Comparison of ENCODE assay signal across 27 mouse cellular contexts in the genomic region with DNA sequence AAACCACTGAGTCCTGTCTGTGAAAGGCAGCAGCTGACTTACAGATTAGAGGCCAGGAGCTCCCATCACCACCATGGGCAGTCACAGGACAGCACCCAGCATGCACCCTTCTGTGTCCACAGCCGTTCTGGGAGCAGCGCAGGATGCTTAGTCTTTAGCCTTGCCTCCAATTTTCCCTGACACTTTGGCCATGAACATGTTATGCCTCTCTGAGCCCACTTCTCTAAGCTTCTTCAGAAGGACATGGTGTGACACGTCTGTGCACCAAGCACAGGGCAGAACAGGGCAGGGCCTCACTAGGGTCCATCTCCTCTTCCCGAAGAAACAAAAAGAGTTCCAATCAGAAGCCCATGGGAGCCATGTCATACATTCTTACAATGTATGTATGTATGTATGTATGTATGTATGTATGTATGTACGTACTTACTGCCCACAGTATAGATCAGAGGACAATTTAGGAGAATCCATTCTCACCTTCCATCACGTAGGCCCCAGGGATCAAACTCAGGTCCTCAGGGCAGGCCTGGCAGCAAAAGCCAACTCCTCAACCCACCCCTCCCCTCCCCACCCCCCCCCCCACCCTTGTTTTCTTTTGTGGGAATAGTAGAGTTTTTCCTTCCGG. TPM values are rescaled to one million over a fixed set of nuclear protein-coding genes. Genes with fewer than 3 reads are reported as not detected.
DNase-seq lines count a peak whose midpoint lies in the region; ATAC-seq and TF ChIP-seq lines count a peak whose summit lies in the region.
"Had no signal": no experiment of that assay in that cellular context is flagged by ENCODE, and none has a peak within 500 bp of the region (broad histone marks: within the 10 kb centered on the region; RNA-seq: fewer than 3 reads in every experiment).

No protein-coding gene starts in this region.

- H3K9me3 ChIP-seq in heart, embryonic 14.5 days (ENCODE audit: control insufficient read depth, low read length): no peaks in the 10 kb centered on the region
- H3K9me3 ChIP-seq in intestine, postnatal 0 days (ENCODE audit: control insufficient read depth): no peaks in the 10 kb centered on the region
- H3K9me3 ChIP-seq: forebrain, embryonic 13.5 days; G1E; hindbrain, embryonic 13.5 days; limb, embryonic 12.5 days; midbrain, embryonic 15.5 days; neural tube, embryonic 15.5 days; stomach, embryonic 15.5 days had no signal

- peaks cover 26 to 49% of the 10 kb centered on the region in 2 experiments for H3K4me1 ChIP-seq in heart, embryonic 14.5 days (ENCODE audit: control insufficient read depth in 2 of 2, insufficient read depth in 2 of 2, low read length in 2 of 2)
- peaks cover 3% of the 10 kb centered on the region; the same call in 1 of the 2 replicates for H3K4me1 ChIP-seq in brown adipose tissue, adult 24 weeks (ENCODE audit: control insufficient read depth, insufficient read depth, insufficient read length, low read length)
- H3K4me1 ChIP-seq in intestine, postnatal 0 days (replicated peaks; ENCODE audit: control insufficient read depth, insufficient read depth, low read length): peaks cover 3% of the 10 kb centered on the region
- H3K4me1 ChIP-seq: forebrain, embryonic 13.5 days; hindbrain, embryonic 13.5 days; limb, embryonic 12.5 days; midbrain, embryonic 15.5 days; neural tube, embryonic 15.5 days; stomach, embryonic 15.5 days had no signal

- no peak overlapping the region for H3K9ac ChIP-seq in heart, embryonic 14.5 days (ENCODE audit: low read length)
- H3K9ac ChIP-seq in intestine, postnatal 0 days (ENCODE audit: low read depth, low read length): no peak overlapping the region
- H3K9ac ChIP-seq: forebrain, embryonic 13.5 days; hindbrain, embryonic 13.5 days; limb, embryonic 12.5 days; liver, embryonic 14.5 days; midbrain, embryonic 15.5 days; neural tube, embryonic 15.5 days; stomach, embryonic 15.5 days had no signal

- intact Hi-C loops in gastrocnemius, adult 2 months (cut with DNase I): no loop called here
- intact Hi-C loops in heart, postnatal 10 days (cut with DNase I): no loop called here

- 68% methylated on average over 7 of the region's 7 CpGs for WGBS in heart, embryonic 14.5 days
- WGBS in intestine, postnatal 0 days: 72% methylated on average over 7 of the region's 7 CpGs

- H3K27me3 ChIP-seq in heart, embryonic 14.5 days (ENCODE audit: control insufficient read depth, insufficient read depth, low read length): no peaks in the 10 kb centered on the region
- H3K27me3 ChIP-seq in intestine, postnatal 0 days (replicated peaks; ENCODE audit: control insufficient read depth, insufficient read depth, low read length): no peaks in the 10 kb centered on the region
- H3K27me3 ChIP-seq: forebrain, embryonic 13.5 days; hindbrain, embryonic 13.5 days; limb, embryonic 12.5 days; midbrain, embryonic 15.5 days; neural tube, embryonic 15.5 days; stomach, embryonic 15.5 days had no signal

- TF ChIP-seq CTCF in gastrocnemius, adult 2 months (IDR thresholded peaks at IDR 0.05): no peak
- no peak for TF ChIP-seq CTCF in intestine, postnatal 0 days (IDR thresholded peaks at IDR 0.05; ENCODE audit: low read depth)

- DNase-seq in gastrocnemius, adult 2 months: no peak
- DNase-seq in gastrocnemius, postnatal 4 days (ENCODE audit: low spot score in 2 of 2): no peak
- no peak for DNase-seq in heart, postnatal 10 days
- no peak for DNase-seq in spleen, adult 18-20 months
- no peak for DNase-seq in frontal cortex, postnatal 14 days (ENCODE audit: low spot score in 2 of 2)
- DNase-seq: adrenal gland, postnatal 14 days; cerebellum, adult 11 months; cerebellum, postnatal 25 days; gastrocnemius, postnatal 36 days; kidney, adult 11 months had no signal

- no peak overlapping the region for H3K4me2 ChIP-seq in heart, embryonic 14.5 days (ENCODE audit: low read length)
- no peak overlapping the region for H3K4me2 ChIP-seq in intestine, postnatal 0 days (replicated peaks; ENCODE audit: low read depth)
- H3K4me2 ChIP-seq: forebrain, embryonic 13.5 days; hindbrain, embryonic 13.5 days; limb, embryonic 12.5 days; midbrain, embryonic 15.5 days; neural tube, embryonic 15.5 days; stomach, embryonic 15.5 days had no signal

- peaks cover 50% of the 10 kb centered on the region for H3K36me3 ChIP-seq in heart, embryonic 14.5 days (ENCODE audit: control insufficient read depth, insufficient read depth, low read length)
- peaks cover 14% of the 10 kb centered on the region for H3K36me3 ChIP-seq in intestine, postnatal 0 days (ENCODE audit: control insufficient read depth, insufficient read depth)
- H3K36me3 ChIP-seq: G1E; hindbrain, embryonic 13.5 days; limb, embryonic 12.5 days; midbrain, embryonic 15.5 days; neural tube, embryonic 15.5 days had no signal

- H3K4me3 ChIP-seq in gastrocnemius, adult 2 months: no peak overlapping the region
- H3K4me3 ChIP-seq in heart, embryonic 14.5 days (ENCODE audit: control insufficient read depth in 1 of 2, insufficient read depth in 1 of 2, low read depth in 1 of 2, low read length in 2 of 2): no peak overlapping the region
- H3K4me3 ChIP-seq in brown adipose tissue, adult 24 weeks (ENCODE audit: insufficient read depth, low read depth, low read length): no peak overlapping the region
- no peak overlapping the region for H3K4me3 ChIP-seq in intestine, postnatal 0 days (ENCODE audit: low read depth, low read length)
- H3K4me3 ChIP-seq: forebrain, embryonic 13.5 days; hindbrain, embryonic 13.5 days; limb, embryonic 12.5 days; midbrain, embryonic 15.5 days; neural tube, embryonic 15.5 days; stomach, embryonic 15.5 days had no signal

- no peak for ATAC-seq in heart, embryonic 14.5 days (ENCODE audit: insufficient number of reproducible peaks, insufficient read depth, low FRiP score, low read depth)
- peak; percentile 41 for ATAC-seq in intestine, postnatal 0 days
- ATAC-seq: activated CD4-positive, CD25-positive, alpha-beta regulatory T cell, adult 4 months; forebrain, embryonic 13.5 days; midbrain, embryonic 15.5 days had no signal

- peak overlapping the region; percentile 78 for H3K27ac ChIP-seq in gastrocnemius, adult 2 months
- H3K27ac ChIP-seq in heart, embryonic 14.5 days (replicated peaks in 1 of 2; ENCODE audit: control insufficient read depth in 1 of 2, insufficient read depth in 1 of 2, low read depth in 2 of 2, low read length in 2 of 2): peak overlapping the region; percentile 12 to 47; a peak in 2 of 4 replicates
- H3K27ac ChIP-seq in brown adipose tissue, adult 24 weeks (replicated peaks; ENCODE audit: low read depth, low read length): peak overlapping the region; percentile 34; the same call in 1 of the 2 replicates
- H3K27ac ChIP-seq in intestine, postnatal 0 days (ENCODE audit: low read depth, low read length): peak overlapping the region; percentile 74
- H3K27ac ChIP-seq: forebrain, embryonic 13.5 days; hindbrain, embryonic 13.5 days; limb, embryonic 12.5 days; liver, embryonic 14.5 days; macrophage; midbrain, embryonic 15.5 days; neural tube, embryonic 15.5 days; stomach, embryonic 15.5 days had no signal

RNA-seq across cellular contexts. Expression of gene Pdlim1, which starts 24.9 kb away (rescaled TPM):
- 100 to 1,000 TPM in 1 of 2 experiments, 10 to 100 TPM in 1; 70.8 to 292 TPM for total RNA-seq in gastrocnemius, adult 2 months (2021)
- total RNA-seq in gastrocnemius, postnatal 4 days (2021): 100 to 1,000 TPM; 219 to 227 TPM
- polyA plus RNA-seq in heart, embryonic 14.5 days (2014; fragmentation: Nextera tagmentation; extraction: Ambion mirVana): 266 and 278 TPM in 2 replicates
- total RNA-seq in heart, postnatal 10 days (2021): 100 to 1,000 TPM; 235 to 249 TPM
- polyA plus RNA-seq in brown adipose tissue, adult 24 weeks (2012; ENCODE audit: insufficient read depth, insufficient read length, missing spikeins): 14.0 and 20.5 TPM in 2 replicates
- 167 and 175 TPM in 2 replicates for polyA plus RNA-seq in intestine, postnatal 0 days (2015; fragmentation: Nextera tagmentation; extraction: Ambion mirVana)
- polyA plus RNA-seq: G1E had no signal

RNA-seq across cellular contexts. Expression of gene Cyp2c70, which starts 59.6 kb away (rescaled TPM):
- total RNA-seq in gastrocnemius, adult 2 months (2021): not detected
- under 1 TPM; 0.32 to 0.70 TPM for total RNA-seq in gastrocnemius, postnatal 4 days (2021)
- not detected in 2 replicates for polyA plus RNA-seq in heart, embryonic 14.5 days (2014; fragmentation: Nextera tagmentation; extraction: Ambion mirVana)
- under 1 TPM; 0.35 to 0.69 TPM for total RNA-seq in heart, postnatal 10 days (2021)
- polyA plus RNA-seq in brown adipose tissue, adult 24 weeks (2012; ENCODE audit: insufficient read depth, insufficient read length, missing spikeins): not detected in 2 replicates
- 1.3 and 2.5 TPM in 2 replicates for polyA plus RNA-seq in intestine, postnatal 0 days (2015; fragmentation: Nextera tagmentation; extraction: Ambion mirVana)
- total RNA-seq: G1E; gastrocnemius, postnatal 36 days had no signal
- polyA plus RNA-seq: activated CD4-positive, CD25-positive, alpha-beta regulatory T cell, adult 4 months; brain, embryonic 14.5 days; forebrain, embryonic 13.5 days; G1E; hindbrain, embryonic 13.5 days; limb, embryonic 12.5 days; lung, embryonic 16.5 days; macrophage; midbrain, embryonic 15.5 days; neural tube, embryonic 15.5 days; spleen, adult 2 months; thymus, postnatal 0 days had no signal
